Mouse (Mus musculus): ENCODE data around the gene Zfhx3. TPM values are rescaled to one million over a fixed set of nuclear protein-coding genes. Genes with fewer than 3 reads are reported as not detected.

Zfhx3 gene
- polyA plus RNA-seq, 1 experiment from 2014 or later: 44.7 TPM

- H3K4me3 ChIP-seq (ENCODE audit: low read depth, low read length): no peak overlapping the region
- H3K9ac ChIP-seq (ENCODE audit: low read depth, low read length): peak overlapping the region; percentile 40; the same call in 1 of the 2 replicates
- no peaks in the 10 kb centered on the region for H3K36me3 ChIP-seq (ENCODE audit: control insufficient read depth, insufficient read depth, low read length)
- H3K27me3 ChIP-seq (ENCODE audit: control insufficient read depth, insufficient read depth, low read depth, low read length): no peaks in the 10 kb centered on the region
- H3K9me3 ChIP-seq (replicated peaks; ENCODE audit: control insufficient read depth, low read length, poor library complexity, severe bottlenecking): no peaks in the 10 kb centered on the region
- peak overlapping the region; percentile 89 for H3K27ac ChIP-seq (ENCODE audit: low read length)
- H3K4me2 ChIP-seq (ENCODE audit: low read length): peak overlapping the region; percentile 38
- 17% methylated on average over 16 of the region's 16 CpGs for WGBS
- ATAC-seq: 0 out of 2 replicates have a peak, but pooled peaks have one; percentile 30
- H3K4me1 ChIP-seq (ENCODE audit: control insufficient read depth, insufficient read depth, low read length): peaks cover 63% of the 10 kb centered on the region
Observed at GRCm38 (mm10) chr8:108908540-108908939, 966.1 kb downstream of the Zfhx3 start.

DNA sequence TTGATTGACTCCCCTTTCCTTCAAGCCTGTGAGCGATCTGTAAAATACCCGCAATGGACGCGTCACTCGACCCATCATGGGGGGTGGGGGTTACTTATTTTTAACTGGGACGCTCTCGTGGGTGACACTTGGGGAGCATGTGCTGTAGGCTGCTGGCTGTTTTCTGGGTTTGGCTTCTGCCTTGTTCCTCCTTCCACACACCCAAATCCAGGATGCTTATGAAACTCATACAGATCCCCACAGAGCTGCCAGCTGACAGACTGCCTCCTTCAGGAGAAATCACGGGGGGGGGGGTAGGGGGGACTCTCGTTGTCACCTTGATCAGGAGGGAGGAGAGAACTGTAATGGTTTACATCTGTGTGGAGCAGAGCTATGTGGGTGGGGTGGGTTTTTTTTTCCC is 966.6 kb downstream of the Zfhx3 start:
- no peak overlapping the region for H3K4me3 ChIP-seq (ENCODE audit: low read depth, low read length)
- peak overlapping the region; percentile 38 for H3K4me2 ChIP-seq (ENCODE audit: low read length)
- 28% methylated on average over 9 of the region's 9 CpGs for WGBS
- H3K27me3 ChIP-seq (ENCODE audit: control insufficient read depth, insufficient read depth, low read depth, low read length): no peaks in the 10 kb centered on the region
- peaks cover 58% of the 10 kb centered on the region for H3K4me1 ChIP-seq (ENCODE audit: control insufficient read depth, insufficient read depth, low read length)
- peak overlapping the region; percentile 89 for H3K27ac ChIP-seq (ENCODE audit: low read length)
- peak overlapping the region; percentile 40; the same call in 1 of the 2 replicates for H3K9ac ChIP-seq (ENCODE audit: low read depth, low read length)
- no peak for ATAC-seq
- no peaks in the 10 kb centered on the region for H3K36me3 ChIP-seq (ENCODE audit: control insufficient read depth, insufficient read depth, low read length)
- no peaks in the 10 kb centered on the region for H3K9me3 ChIP-seq (replicated peaks; ENCODE audit: control insufficient read depth, low read length, poor library complexity, severe bottlenecking)

GRCm38 (mm10) chr8:108909455-108909854 is 967.0 kb downstream of the Zfhx3 start:
- H3K4me2 ChIP-seq (ENCODE audit: low read length): no peak overlapping the region
- no peaks in the 10 kb centered on the region for H3K9me3 ChIP-seq (replicated peaks; ENCODE audit: control insufficient read depth, low read length, poor library complexity, severe bottlenecking)
- H3K4me3 ChIP-seq (ENCODE audit: low read depth, low read length): no peak overlapping the region
- no peaks in the 10 kb centered on the region for H3K27me3 ChIP-seq (ENCODE audit: control insufficient read depth, insufficient read depth, low read depth, low read length)
- no peak for ATAC-seq
- no peaks in the 10 kb centered on the region for H3K36me3 ChIP-seq (ENCODE audit: control insufficient read depth, insufficient read depth, low read length)
- 53% methylated on average over 2 of the region's 2 CpGs for WGBS
- H3K4me1 ChIP-seq (ENCODE audit: control insufficient read depth, insufficient read depth, low read length): peaks cover 55% of the 10 kb centered on the region
- H3K9ac ChIP-seq (ENCODE audit: low read depth, low read length): no peak overlapping the region; the same call in 1 of the 2 replicates
- H3K27ac ChIP-seq (ENCODE audit: low read length): peak overlapping the region; percentile 89

DNA sequence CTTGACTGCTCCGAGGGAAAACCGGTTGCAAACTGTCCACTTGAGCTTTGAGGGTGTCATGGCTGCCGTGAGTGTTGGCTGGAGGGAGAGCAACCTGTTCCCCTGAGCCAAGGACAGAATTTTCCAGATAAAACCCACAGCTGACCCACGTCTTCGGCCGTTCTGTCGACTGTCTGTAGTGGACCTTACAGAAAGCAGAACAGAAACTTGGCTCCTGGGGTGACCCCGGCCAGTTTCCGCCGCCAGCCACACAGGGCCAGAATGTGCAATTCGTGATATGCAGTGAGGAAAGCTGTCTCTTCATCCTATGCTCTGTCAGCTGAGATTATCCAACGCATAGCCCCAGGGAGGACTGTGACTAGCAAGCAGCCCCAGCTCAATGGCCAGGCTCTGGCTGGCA is 968.4 kb downstream of the Zfhx3 start:
- ATAC-seq: no peak
- Histone ChIP-seq H3K4me1 (ENCODE audit: control insufficient read depth, insufficient read depth, low read length) (peaks cover 48% of the 10 kb centered on the region), H3K4me3 (ENCODE audit: low read depth, low read length) (no peak overlapping the region), H3K36me3 (ENCODE audit: control insufficient read depth, insufficient read depth, low read length) (no peaks in the 10 kb centered on the region), H3K27ac (ENCODE audit: low read length) (peak overlapping the region; percentile 73), H3K4me2 (ENCODE audit: low read length) (no peak overlapping the region), H3K9ac (ENCODE audit: low read depth, low read length) (0 out of 2 replicates have a peak overlapping the region, but pooled peaks have one; percentile 31), H3K27me3 (ENCODE audit: control insufficient read depth, insufficient read depth, low read depth, low read length) (no peaks in the 10 kb centered on the region), H3K9me3 (replicated peaks; ENCODE audit: control insufficient read depth, low read length, poor library complexity, severe bottlenecking) (no peaks in the 10 kb centered on the region)
- WGBS: 69% methylated on average over 12 of the region's 12 CpGs

- peak overlapping the region; percentile 73 for H3K27ac ChIP-seq (ENCODE audit: low read length)
- 4% methylated on average over 6 of the region's 6 CpGs for WGBS
Observed at GRCm38 (mm10) chr8:108911511-108911910, 969.1 kb downstream of the Zfhx3 start.

DNA sequence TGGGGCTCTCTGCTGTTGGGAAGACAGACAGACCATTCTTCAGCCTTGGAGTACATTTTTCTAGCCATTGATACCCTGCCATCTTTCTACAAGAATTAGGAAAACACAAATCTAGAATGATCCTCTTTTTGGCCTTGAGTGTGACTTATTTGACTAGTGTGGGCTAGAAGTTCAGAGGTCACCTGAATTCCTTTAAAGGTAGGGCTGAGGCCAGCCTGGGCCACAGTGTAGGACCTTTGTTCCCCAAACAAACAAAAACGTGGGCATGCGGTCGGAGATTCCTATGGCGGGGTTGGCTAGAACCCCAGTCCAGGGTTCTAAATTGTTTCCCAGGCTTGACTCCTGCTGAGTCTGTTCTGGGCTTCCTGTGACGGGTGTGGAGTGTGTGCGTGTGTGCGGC is 970.6 kb downstream of the Zfhx3 start:
- ATAC-seq: no peak
- Histone ChIP-seq H3K36me3 (ENCODE audit: control insufficient read depth, insufficient read depth, low read length) (no peaks in the 10 kb centered on the region), H3K9me3 (replicated peaks; ENCODE audit: control insufficient read depth, low read length, poor library complexity, severe bottlenecking) (no peaks in the 10 kb centered on the region), H3K9ac (ENCODE audit: low read depth, low read length) (no peak overlapping the region), H3K4me2 (ENCODE audit: low read length) (no peak overlapping the region), H3K4me3 (ENCODE audit: low read depth, low read length) (no peak overlapping the region), H3K27ac (ENCODE audit: low read length) (no peak overlapping the region), H3K4me1 (ENCODE audit: control insufficient read depth, insufficient read depth, low read length) (peaks cover 31% of the 10 kb centered on the region), H3K27me3 (ENCODE audit: control insufficient read depth, insufficient read depth, low read depth, low read length) (no peaks in the 10 kb centered on the region)
- WGBS: 84% methylated on average over 7 of the region's 7 CpGs

More at GRCm38 (mm10) chr8:108911511-108911910, 969.1 kb downstream of the Zfhx3 start:
- peaks cover 41% of the 10 kb centered on the region for H3K4me1 ChIP-seq (ENCODE audit: control insufficient read depth, insufficient read depth, low read length)
- 0 out of 2 replicates have a peak overlapping the region, but pooled peaks have one; percentile 31 for H3K9ac ChIP-seq (ENCODE audit: low read depth, low read length)
- H3K27me3 ChIP-seq (ENCODE audit: control insufficient read depth, insufficient read depth, low read depth, low read length): no peaks in the 10 kb centered on the region
- H3K9me3 ChIP-seq (replicated peaks; ENCODE audit: control insufficient read depth, low read length, poor library complexity, severe bottlenecking): no peaks in the 10 kb centered on the region
- ATAC-seq: no peak
- no peak overlapping the region for H3K4me2 ChIP-seq (ENCODE audit: low read length)
- no peaks in the 10 kb centered on the region for H3K36me3 ChIP-seq (ENCODE audit: control insufficient read depth, insufficient read depth, low read length)
- H3K4me3 ChIP-seq (ENCODE audit: low read depth, low read length): no peak overlapping the region

GRCm38 (mm10) chr8:108915425-108915824 is 973.0 kb downstream of the Zfhx3 start:
- WGBS: 56% methylated on average over 6 of the region's 6 CpGs
- Histone ChIP-seq H3K36me3 (ENCODE audit: control insufficient read depth, insufficient read depth, low read length) (no peaks in the 10 kb centered on the region), H3K4me3 (ENCODE audit: low read depth, low read length) (no peak overlapping the region), H3K27ac (ENCODE audit: low read length) (peak overlapping the region; percentile 64), H3K9me3 (replicated peaks; ENCODE audit: control insufficient read depth, low read length, poor library complexity, severe bottlenecking) (no peaks in the 10 kb centered on the region), H3K27me3 (ENCODE audit: control insufficient read depth, insufficient read depth, low read depth, low read length) (no peaks in the 10 kb centered on the region), H3K9ac (ENCODE audit: low read depth, low read length) (no peak overlapping the region), H3K4me1 (ENCODE audit: control insufficient read depth, insufficient read depth, low read length) (peaks cover 17% of the 10 kb centered on the region), H3K4me2 (ENCODE audit: low read length) (no peak overlapping the region)
- ATAC-seq: no peak

- peak overlapping the region; percentile 15; the same call in 1 of the 2 replicates for H3K27ac ChIP-seq (ENCODE audit: low read length)
Observed at GRCm38 (mm10) chr8:108915876-108916275, 973.4 kb downstream of the Zfhx3 start.

GRCm38 (mm10) chr8:108920151-108920550 is 977.7 kb downstream of the Zfhx3 start:
- Histone ChIP-seq H3K27me3 (ENCODE audit: control insufficient read depth, insufficient read depth, low read depth, low read length) (no peaks in the 10 kb centered on the region), H3K4me1 (ENCODE audit: control insufficient read depth, insufficient read depth, low read length) (peaks cover 23% of the 10 kb centered on the region), H3K4me3 (ENCODE audit: low read depth, low read length) (no peak overlapping the region), H3K9ac (ENCODE audit: low read depth, low read length) (no peak overlapping the region), H3K4me2 (ENCODE audit: low read length) (no peak overlapping the region), H3K9me3 (replicated peaks; ENCODE audit: control insufficient read depth, low read length, poor library complexity, severe bottlenecking) (no peaks in the 10 kb centered on the region), H3K36me3 (ENCODE audit: control insufficient read depth, insufficient read depth, low read length) (no peaks in the 10 kb centered on the region), H3K27ac (ENCODE audit: low read length) (peak overlapping the region; percentile 52)
- 72% methylated on average over 7 of the region's 7 CpGs for WGBS
- no peak for ATAC-seq

More at GRCm38 (mm10) chr8:108915876-108916275, 973.4 kb downstream of the Zfhx3 start:
- H3K9ac ChIP-seq (ENCODE audit: low read depth, low read length): no peak overlapping the region
- H3K9me3 ChIP-seq (replicated peaks; ENCODE audit: control insufficient read depth, low read length, poor library complexity, severe bottlenecking): no peaks in the 10 kb centered on the region
- no peak overlapping the region for H3K4me2 ChIP-seq (ENCODE audit: low read length)
- WGBS: 63% methylated on average over 6 of the region's 6 CpGs
- no peak for ATAC-seq
- H3K4me1 ChIP-seq (ENCODE audit: control insufficient read depth, insufficient read depth, low read length): peaks cover 18% of the 10 kb centered on the region
- no peaks in the 10 kb centered on the region for H3K36me3 ChIP-seq (ENCODE audit: control insufficient read depth, insufficient read depth, low read length)
- no peak overlapping the region for H3K4me3 ChIP-seq (ENCODE audit: low read depth, low read length)
- no peaks in the 10 kb centered on the region for H3K27me3 ChIP-seq (ENCODE audit: control insufficient read depth, insufficient read depth, low read depth, low read length)

All from midbrain, embryonic 16.5 days (tissue).